Mouse (Mus musculus): ENCODE results near the gene Prrc2b.
A peak's percentile ranks its signal among the peaks of the same experiment; 100 is the strongest.

Gene Prrc2b

GRCm38 (mm10) chr2:32160967-32161366, 10.1 kb downstream of the Prrc2b start:
- DNase-seq (ENCODE audit: low spot score in 2 of 2) = no peak

GRCm38 (mm10) chr2:32162102-32162501, 11.2 kb downstream of the Prrc2b start:
- no peak for DNase-seq (ENCODE audit: low spot score in 2 of 2)

GRCm38 (mm10) chr2:32162646-32163045, 11.8 kb downstream of the Prrc2b start:
- DNase-seq (ENCODE audit: low spot score in 2 of 2) = no peak

GRCm38 (mm10) chr2:32163057-32163456, 12.2 kb downstream of the Prrc2b start:
- no peak for DNase-seq (ENCODE audit: low spot score in 2 of 2)

GRCm38 (mm10) chr2:32164503-32164902, 13.6 kb downstream of the Prrc2b start:
- no peak for DNase-seq (ENCODE audit: low spot score in 2 of 2)

GRCm38 (mm10) chr2:32165040-32165800, 14.3 kb downstream of the Prrc2b start:
- no peak for DNase-seq (ENCODE audit: low spot score in 2 of 2)

- DNase-seq (ENCODE audit: low spot score in 2 of 2) = no peak
Measured at GRCm38 (mm10) chr2:32166581-32166980, 15.7 kb downstream of the Prrc2b start.

- DNase-seq (ENCODE audit: low spot score in 2 of 2) = peak in 1 of 2 experiments; percentile 50
Measured at GRCm38 (mm10) chr2:32167034-32167770, 16.3 kb downstream of the Prrc2b start.

GRCm38 (mm10) chr2:32167819-32168218, 16.9 kb downstream of the Prrc2b start:
- peak; percentile 74 to 80 for DNase-seq (ENCODE audit: low spot score in 2 of 2)

- DNase-seq (ENCODE audit: low spot score in 2 of 2) = no peak
Measured at GRCm38 (mm10) chr2:32169292-32169691, 18.4 kb downstream of the Prrc2b start.

GRCm38 (mm10) chr2:32170010-32170409, 19.1 kb downstream of the Prrc2b start:
- DNase-seq (ENCODE audit: low spot score in 2 of 2) = no peak

GRCm38 (mm10) chr2:32171658-32172433, 21.0 kb downstream of the Prrc2b start:
- no peak for DNase-seq (ENCODE audit: low spot score in 2 of 2)

GRCm38 (mm10) chr2:32174170-32174741, 23.4 kb downstream of the Prrc2b start:
- no peak for DNase-seq (ENCODE audit: low spot score in 2 of 2)

- DNase-seq (ENCODE audit: low spot score in 2 of 2) = peak in 1 of 2 experiments; percentile 36
Measured at GRCm38 (mm10) chr2:32175051-32175466, 24.2 kb downstream of the Prrc2b start.

GRCm38 (mm10) chr2:32175508-32175907, 24.6 kb downstream of the Prrc2b start:
- no peak for DNase-seq (ENCODE audit: low spot score in 2 of 2)

- DNase-seq (ENCODE audit: low spot score in 2 of 2) = no peak
Measured at GRCm38 (mm10) chr2:32176848-32177247, 26.0 kb downstream of the Prrc2b start.

- no peak for DNase-seq (ENCODE audit: low spot score in 2 of 2)
Measured at GRCm38 (mm10) chr2:32177397-32178060, 26.6 kb downstream of the Prrc2b start.

- DNase-seq (ENCODE audit: low spot score in 2 of 2) = no peak
Measured at GRCm38 (mm10) chr2:32179363-32179762, 28.5 kb downstream of the Prrc2b start.

GRCm38 (mm10) chr2:32180127-32180526, 29.2 kb downstream of the Prrc2b start:
- DNase-seq (ENCODE audit: low spot score in 2 of 2) = no peak

GRCm38 (mm10) chr2:32181364-32181763, 30.5 kb downstream of the Prrc2b start:
- DNase-seq (ENCODE audit: low spot score in 2 of 2) = no peak

GRCm38 (mm10) chr2:32182119-32182518, 31.2 kb downstream of the Prrc2b start:
- no peak for DNase-seq (ENCODE audit: low spot score in 2 of 2)

All from spleen, postnatal 36 days (tissue).